Mouse (Mus musculus) olfactory bulb, adult 2 months (tissue): ENCODE measurements around the gene Ufl1.

Experiments used
- CTCF ChIP-seq: fragments of 200-500 bp; IDR thresholded peaks from 2 replicates; pipeline ENCODE4 v1.5.1; 2012; ENCODE audit warnings: low read depth, mild to moderate bottlenecking, low read length, moderate library complexity; ENCODE audit not compliant: insufficient read depth
- POLR2A ChIP-seq: fragments of 200-500 bp; IDR thresholded peaks from 2 replicates; pipeline ENCODE4 v1.6.1; 2012; ENCODE audit warnings: mild to moderate bottlenecking, low read depth, low read length, moderate library complexity; ENCODE audit not compliant: insufficient read depth

GRCm38 (mm10) chr4:25322631-25323178 lies 41.1 kb upstream of the Ufl1 start:
- no peak for TF ChIP-seq POLR2A
- no peak for TF ChIP-seq CTCF
